Mouse (Mus musculus): ENCODE results near the gene Gpr153.
A peak's percentile ranks its signal among the peaks of the same experiment; 100 is the strongest.

DNA sequence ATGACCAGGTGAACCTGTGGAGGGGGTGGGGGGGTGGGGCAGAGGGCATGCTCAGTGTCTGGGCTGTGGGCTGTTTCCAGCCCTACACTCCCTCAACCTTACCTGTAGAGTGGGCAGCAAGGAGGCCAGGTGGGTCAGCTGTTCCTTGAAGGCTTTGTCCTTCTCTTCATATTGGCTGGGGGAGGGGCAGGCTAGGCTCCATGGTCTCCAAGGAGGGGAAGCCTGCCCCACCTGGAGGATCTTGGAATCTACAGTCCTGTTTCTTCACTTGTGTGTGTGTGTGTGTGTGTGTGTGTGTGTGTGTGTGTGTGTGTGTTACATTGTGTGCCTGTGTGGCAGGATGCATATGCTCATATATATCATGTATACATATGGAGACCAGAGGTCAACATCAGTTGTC is 39.9 kb downstream of the Gpr153 start:
- TF ChIP-seq CTCF (IDR thresholded peaks at IDR 0.05; ENCODE audit: low read depth, low read length) (peak; percentile 43), POLR2A (IDR thresholded peaks at IDR 0.05; ENCODE audit: insufficient read depth, low read length) (no peak)

Data from ES-Bruce4 (cell line).